Mouse (Mus musculus) gastrocnemius, postnatal 4 days (tissue): ENCODE data around the gene Slc13a4. TPM values are rescaled to one million over a fixed set of nuclear protein-coding genes. Genes with fewer than 3 reads are reported as not detected.
A peak's percentile ranks its signal among the peaks of the same experiment; 100 is the strongest.

Experiments
- DNase-seq, 2 experiments: peaks; one replicate each; pipeline ENCODE4 v3.0.0; 2021 to 2022; ENCODE audit warnings: low spot score in 2 of 2, mixed read lengths in 2 of 2
- total RNA-seq, 2 experiments: library from RNA; stranded (reverse); gene quantifications; 2 replicates each; pipeline ENCODE4 v1.2.3; 2021

Slc13a4 gene
- total RNA-seq, 2 experiments from 2014 or later: 0.15 to 0.39 TPM

DNA sequence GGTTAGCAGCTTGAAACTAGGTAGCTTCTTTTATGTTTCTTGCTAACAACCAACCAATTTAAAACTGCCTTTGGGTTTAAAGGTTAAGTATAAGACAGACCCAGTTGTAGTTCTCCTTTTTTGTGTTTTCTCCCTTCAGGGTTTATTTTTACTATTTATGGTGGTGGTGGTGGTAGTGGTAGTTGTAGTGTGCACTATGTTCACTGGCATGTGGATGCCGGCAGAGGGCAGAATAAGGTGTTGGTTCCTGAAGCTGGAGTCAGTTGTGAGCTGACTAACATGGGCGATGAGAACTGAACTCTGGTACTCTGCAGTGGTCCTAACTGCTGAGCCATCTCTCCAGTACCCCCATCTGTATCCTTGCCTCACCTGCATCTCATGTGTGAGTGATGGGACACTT lies 49.0 kb downstream of the Slc13a4 start:
- no peak for DNase-seq

- DNase-seq: no peak
Measured at GRCm38 (mm10) chr6:35257626-35258190, 50.2 kb downstream of the Slc13a4 start.

- no peak for DNase-seq
Measured at GRCm38 (mm10) chr6:35256691-35257090, 51.2 kb downstream of the Slc13a4 start.

GRCm38 (mm10) chr6:35255017-35255416 lies 52.9 kb downstream of the Slc13a4 start:
- DNase-seq: no peak

- no peak for DNase-seq
Measured at GRCm38 (mm10) chr6:35254136-35254904, 53.6 kb downstream of the Slc13a4 start.

DNA sequence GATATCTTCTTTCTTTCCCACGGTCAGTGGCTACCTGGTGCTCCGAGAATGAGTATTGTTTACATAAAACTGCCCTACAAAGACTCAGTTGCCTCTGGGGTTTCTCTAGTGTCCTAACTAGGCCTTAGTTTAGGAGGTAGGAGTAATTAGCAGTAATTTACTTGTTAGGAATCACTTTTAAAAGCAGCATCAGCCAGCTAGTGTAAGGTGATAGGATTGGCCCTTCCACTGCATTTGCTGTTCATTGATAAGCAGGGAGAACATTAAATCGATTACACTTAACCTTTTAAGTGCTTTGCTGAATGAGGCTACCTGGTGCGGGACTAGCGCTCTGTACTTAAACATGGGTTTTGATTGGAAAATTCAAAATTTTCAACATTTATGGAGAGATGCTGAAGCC lies 54.5 kb downstream of the Slc13a4 start:
- no peak for DNase-seq

GRCm38 (mm10) chr6:35252477-35253346 lies 55.2 kb downstream of the Slc13a4 start:
- DNase-seq: peak; percentile 87 to 92

DNA sequence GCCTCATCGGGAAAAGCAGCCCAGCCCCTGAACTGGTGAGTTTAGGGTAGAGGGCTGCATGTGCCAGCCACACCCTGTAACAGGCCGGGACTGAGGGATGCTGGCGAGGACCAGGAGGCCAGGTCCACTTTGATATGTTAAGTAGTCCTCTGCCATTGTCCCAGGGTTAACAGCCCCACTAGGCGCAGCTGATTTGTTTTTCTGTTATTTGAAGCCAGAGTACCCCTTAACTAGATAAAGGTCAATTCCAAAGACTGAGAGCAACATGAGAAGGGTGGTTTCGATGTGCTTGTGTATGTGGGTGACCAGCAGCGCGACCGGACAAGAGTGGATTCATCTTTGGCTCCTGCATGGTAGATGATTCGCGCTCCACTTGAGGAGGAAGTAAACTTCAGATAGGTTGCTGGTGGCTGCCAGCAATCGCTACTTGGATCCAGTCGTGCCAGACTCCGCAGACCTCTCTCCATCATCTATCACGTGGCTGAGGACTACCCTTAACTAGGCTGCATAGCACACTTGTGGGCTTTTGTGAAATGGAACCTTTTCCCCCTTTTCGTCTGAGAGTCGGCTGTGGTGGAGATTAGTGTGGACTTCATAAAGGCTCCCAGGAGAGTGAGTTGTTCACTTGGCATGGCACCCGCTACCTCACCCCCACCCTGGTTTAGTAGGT lies 56.0 kb downstream of the Slc13a4 start:
- no peak for DNase-seq

GRCm38 (mm10) chr6:35245086-35245485 lies 62.8 kb downstream of the Slc13a4 start:
- no peak for DNase-seq

GRCm38 (mm10) chr6:35243989-35244388 lies 63.9 kb downstream of the Slc13a4 start:
- DNase-seq: no peak

- no peak for DNase-seq
Measured at GRCm38 (mm10) chr6:35243252-35243651, 64.7 kb downstream of the Slc13a4 start.

DNA sequence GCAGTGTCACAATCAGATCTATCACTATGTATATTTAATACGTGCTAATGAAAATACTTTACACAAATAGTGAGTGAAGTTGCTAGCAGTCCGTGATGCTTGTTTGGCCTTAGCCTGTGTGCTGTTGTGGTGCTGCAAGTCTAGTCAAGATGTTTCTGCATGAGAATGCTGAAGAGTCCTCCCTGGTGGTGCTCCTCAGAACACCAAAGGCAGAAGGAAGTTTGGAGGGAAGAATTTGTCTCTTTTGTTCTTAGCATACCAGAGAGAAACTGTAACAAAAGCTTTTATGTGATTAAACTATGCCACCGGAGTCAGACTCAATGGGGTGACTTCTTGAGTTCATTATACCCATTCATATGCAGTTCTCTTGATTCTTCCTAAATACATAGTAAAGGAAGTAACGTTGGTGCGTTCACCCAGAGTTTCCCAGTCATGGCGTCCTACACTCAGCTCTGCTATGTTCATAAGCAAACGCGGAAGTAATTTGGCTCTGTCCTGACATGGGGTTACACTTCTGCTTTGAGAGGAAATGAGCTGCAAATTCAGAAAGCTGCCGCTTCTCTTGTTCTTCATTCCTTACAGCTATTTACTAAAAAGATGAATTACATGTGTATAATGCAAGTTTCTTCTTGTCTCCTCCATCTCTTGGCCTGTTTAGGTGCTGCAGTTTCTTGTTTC lies 71.7 kb downstream of the Slc13a4 start:
- no peak for DNase-seq

DNA sequence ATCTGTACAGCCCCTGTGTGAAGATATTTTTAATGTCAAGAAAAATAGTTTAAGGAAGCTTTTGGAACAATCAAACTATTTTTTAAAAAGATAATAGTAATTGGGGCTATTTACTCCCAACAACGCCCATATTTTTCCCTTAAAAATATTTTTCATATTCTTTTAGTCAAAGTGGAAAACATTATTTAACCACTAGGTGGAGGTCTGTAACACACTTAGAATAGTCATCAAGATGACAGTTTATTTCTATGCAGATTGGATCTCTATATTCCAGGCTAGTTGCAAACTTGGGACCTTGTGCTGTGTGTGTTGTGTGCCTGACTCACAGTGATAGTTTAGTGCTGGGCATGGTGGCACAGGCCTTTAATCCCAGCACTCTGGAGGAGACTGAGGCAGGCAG lies 78.5 kb downstream of the Slc13a4 start:
- DNase-seq: no peak

- DNase-seq: no peak
Measured at GRCm38 (mm10) chr6:35225696-35226095, 82.2 kb downstream of the Slc13a4 start.

Other genes starting within 250 kb of the Slc13a4 start
- 10 to 100 TPM; 26.0 to 28.7 TPM for gene Cnot4, start 174.4 kb downstream of the Slc13a4 start, total RNA-seq
- gene Nup205, start 130.7 kb downstream of the Slc13a4 start, total RNA-seq: 10 to 100 TPM; 28.2 to 32.2 TPM
- gene Fam180a, start 18.0 kb upstream of the Slc13a4 start, total RNA-seq: 1 to 10 TPM in 1 of 2 experiments, under 1 TPM in 1; 0.21 to 1.0 TPM
- gene Mtpn, start 231.8 kb upstream of the Slc13a4 start, total RNA-seq: 10 to 100 TPM; 71.6 to 77.1 TPM